Mouse (Mus musculus): ENCODE measurements around the gene Ncbp2.
"Not testable (repeated sequence)": the region's sequence is repeated elsewhere in the genome, so short reads cannot be mapped to it uniquely, and the experiment has no call there.

Gene Ncbp2

GRCm38 (mm10) chr16:31935091-31935979 lies 13.0 kb upstream of the Ncbp2 start:
- no peak for DNase-seq (ENCODE audit: low read depth)

GRCm38 (mm10) chr16:31936568-31936967 lies 11.7 kb upstream of the Ncbp2 start:
- no peak for DNase-seq (ENCODE audit: low read depth)

- peak; percentile 26 for DNase-seq (ENCODE audit: low read depth)
Observed at GRCm38 (mm10) chr16:31938856-31939255, 9.5 kb upstream of the Ncbp2 start.

- DNase-seq (ENCODE audit: low read depth) = no peak
Observed at GRCm38 (mm10) chr16:31940586-31940985, 7.7 kb upstream of the Ncbp2 start.

- DNase-seq (ENCODE audit: low read depth) = peak; percentile 66
Observed at GRCm38 (mm10) chr16:31943980-31944379, 4.3 kb upstream of the Ncbp2 start.

- no peak for DNase-seq (ENCODE audit: low read depth)
Observed at GRCm38 (mm10) chr16:31944698-31945255, 3.5 kb upstream of the Ncbp2 start.

GRCm38 (mm10) chr16:31945372-31945771 lies 2.9 kb upstream of the Ncbp2 start:
- no peak for DNase-seq (ENCODE audit: low read depth)

- DNase-seq (ENCODE audit: low read depth) = not testable (repeated sequence)
Observed at GRCm38 (mm10) chr16:31945986-31946385, 2.3 kb upstream of the Ncbp2 start.

GRCm38 (mm10) chr16:31947333-31947732 lies 980 bp upstream of the Ncbp2 start:
- peak; percentile 70 for DNase-seq (ENCODE audit: low read depth)

- DNase-seq (ENCODE audit: low read depth) = peak; percentile 51
Observed at GRCm38 (mm10) chr16:31947901-31948316, 404 bp upstream of the Ncbp2 start.

GRCm38 (mm10) chr16:31963224-31963623 lies 14.9 kb downstream of the Ncbp2 start:
- DNase-seq (ENCODE audit: low read depth) = no peak

GRCm38 (mm10) chr16:31975258-31975657 lies 26.9 kb downstream of the Ncbp2 start:
- DNase-seq (ENCODE audit: low read depth) = peak; percentile 42

GRCm38 (mm10) chr16:31979501-31979900 lies 31.2 kb downstream of the Ncbp2 start:
- no peak for DNase-seq (ENCODE audit: low read depth)

GRCm38 (mm10) chr16:31980946-31981345 lies 32.6 kb downstream of the Ncbp2 start:
- DNase-seq (ENCODE audit: low read depth) = peak; percentile 28

- DNase-seq (ENCODE audit: low read depth) = peak; percentile 49
Observed at GRCm38 (mm10) chr16:31992039-31992438, 43.7 kb downstream of the Ncbp2 start.

- DNase-seq (ENCODE audit: low read depth) = no peak
Observed at GRCm38 (mm10) chr16:31993195-31993594, 44.9 kb downstream of the Ncbp2 start.

- no peak for DNase-seq (ENCODE audit: low read depth)
Observed at GRCm38 (mm10) chr16:31993946-31994345, 45.6 kb downstream of the Ncbp2 start.

- DNase-seq (ENCODE audit: low read depth) = no peak
Observed at GRCm38 (mm10) chr16:31996371-31996770, 48.1 kb downstream of the Ncbp2 start.

GRCm38 (mm10) chr16:32002509-32003477 lies 54.5 kb downstream of the Ncbp2 start, which contains the start of gene Senp5:
Senp5 (minus strand) TSS chr16:32003287.
- DNase-seq (ENCODE audit: low read depth) = peak; percentile 93

GRCm38 (mm10) chr16:32004731-32005130 lies 56.4 kb downstream of the Ncbp2 start:
- DNase-seq (ENCODE audit: low read depth) = no peak

- DNase-seq (ENCODE audit: low read depth) = no peak
Observed at GRCm38 (mm10) chr16:32008529-32009293, 60.4 kb downstream of the Ncbp2 start.
